Mouse (Mus musculus) liver, embryonic 14.5 days (tissue): ENCODE measurements around the gene Rad51b.

Source experiments
- CTCF ChIP-seq: IDR thresholded peaks from 2 replicates; pipeline ENCODE4 v1.5.1; 2016; ENCODE audit warnings: antibody characterized with exemption, low read depth, control low read depth
- EP300 ChIP-seq: IDR thresholded peaks from 2 replicates; pipeline ENCODE4 v1.6.1; 2016; ENCODE audit warnings: antibody characterized with exemption, low read depth

DNA sequence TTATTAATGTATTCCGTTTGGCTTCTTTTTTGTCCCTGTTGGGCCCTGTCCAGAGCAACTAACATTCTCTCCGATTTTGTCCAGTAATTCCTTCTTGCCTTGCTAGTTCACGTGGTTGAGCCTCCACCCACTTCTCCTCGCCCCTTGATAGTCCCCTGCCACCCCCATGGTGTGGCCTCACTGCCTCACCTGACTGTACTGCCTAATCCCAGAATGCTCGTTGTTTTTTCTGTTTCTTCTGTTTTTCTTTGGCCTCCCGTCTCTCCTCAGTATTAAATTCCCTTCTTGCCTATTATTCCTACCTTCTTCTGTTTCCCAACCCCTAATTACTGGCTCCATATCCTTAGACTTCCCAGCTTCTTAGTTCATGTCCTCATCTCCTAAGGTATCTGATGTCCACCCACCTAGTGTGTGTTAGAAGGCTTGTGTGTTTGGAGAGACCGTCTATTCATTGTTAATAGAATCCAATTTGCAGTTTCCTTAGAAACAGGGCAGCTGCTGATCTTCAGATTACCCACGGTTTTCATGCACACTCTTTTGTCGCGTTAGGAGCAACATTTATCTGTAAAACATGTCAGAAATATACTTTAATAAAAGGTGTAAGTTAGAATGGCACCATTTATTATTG is 233.3 kb downstream of the Rad51b start:
- TF ChIP-seq EP300, result no peak
- no peak for TF ChIP-seq CTCF
